Mouse (Mus musculus) embryo, embryonic 11.5 days (tissue): ENCODE measurements around the gene Kpnb1.
"Not testable (repeated sequence)": the region's sequence is repeated elsewhere in the genome, so short reads cannot be mapped to it uniquely, and the experiment has no call there.

Experiments used
- DNase-seq: peaks from one replicate; pipeline ENCODE4 v3.0.0-alpha.2; 2012; ENCODE audit warnings: low read depth, low spot score

The Kpnb1 gene

DNA sequence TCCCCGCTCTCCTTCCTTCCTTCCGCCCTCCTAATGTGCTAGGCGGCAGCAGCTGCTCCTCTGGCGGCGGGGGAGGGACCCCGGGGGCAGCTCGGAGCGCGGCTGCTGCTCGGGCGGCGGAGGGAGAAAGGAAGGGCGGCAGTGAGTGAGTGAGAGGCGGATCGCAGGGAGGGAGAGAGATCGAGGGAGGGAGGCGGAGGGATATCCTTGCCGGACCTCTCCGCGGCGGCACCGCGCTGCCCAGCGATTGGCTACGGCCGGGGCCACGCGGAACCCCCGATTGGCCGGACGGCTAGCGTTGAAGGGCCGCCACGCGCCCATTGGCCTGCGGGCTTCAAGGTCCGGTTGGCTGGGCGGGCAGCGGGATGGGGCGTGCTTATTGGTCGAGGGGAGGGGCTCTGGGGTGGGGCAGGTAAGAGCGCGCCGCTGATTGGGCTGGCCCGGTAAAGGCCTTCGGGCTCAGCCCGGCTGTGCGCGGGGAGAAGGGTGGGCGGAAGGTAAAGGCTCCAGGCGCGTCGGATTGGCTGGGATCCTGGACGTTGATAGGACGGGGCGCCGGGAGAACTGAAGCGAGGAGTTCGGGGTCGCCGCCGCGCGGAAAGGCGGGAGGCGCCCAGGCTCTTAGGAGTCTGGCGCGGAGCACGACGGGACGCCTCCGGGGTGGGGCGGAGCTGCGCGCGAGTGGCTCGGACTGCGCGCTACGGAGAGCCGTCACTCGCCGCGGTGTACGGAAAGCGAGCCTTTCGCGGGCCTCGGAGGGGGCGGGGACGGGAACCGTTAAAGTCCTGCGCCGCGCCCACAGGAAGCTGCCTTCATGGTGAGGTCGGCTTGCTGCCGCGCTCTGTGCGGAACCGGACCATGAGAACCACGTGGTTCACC lies at the start of gene Kpnb1:
TSS of gene Kpnb1 (minus strand) at position 118 of the 879 bp plus-strand sequence.
- peak; percentile 99 for DNase-seq

DNA sequence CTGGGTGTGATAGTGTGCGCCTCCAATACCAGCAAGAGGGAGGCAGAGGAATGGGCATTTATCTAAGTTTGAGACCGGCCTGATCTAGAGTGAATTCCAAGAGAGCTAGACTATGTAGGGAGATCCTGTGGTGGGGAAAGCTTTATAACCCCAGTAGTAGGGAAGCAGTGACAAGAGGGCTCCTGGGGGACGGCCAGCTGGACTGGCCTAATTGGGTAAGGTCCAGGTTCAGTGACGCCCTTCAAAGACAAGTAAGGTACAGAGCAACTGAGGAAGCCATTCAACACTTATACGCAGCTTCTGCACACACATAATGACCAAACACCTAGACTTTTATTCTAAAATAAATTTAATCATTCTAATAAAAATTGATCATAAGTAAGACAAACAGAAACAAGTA lies 44.8 kb upstream of the Kpnb1 start:
- no peak for DNase-seq

DNA sequence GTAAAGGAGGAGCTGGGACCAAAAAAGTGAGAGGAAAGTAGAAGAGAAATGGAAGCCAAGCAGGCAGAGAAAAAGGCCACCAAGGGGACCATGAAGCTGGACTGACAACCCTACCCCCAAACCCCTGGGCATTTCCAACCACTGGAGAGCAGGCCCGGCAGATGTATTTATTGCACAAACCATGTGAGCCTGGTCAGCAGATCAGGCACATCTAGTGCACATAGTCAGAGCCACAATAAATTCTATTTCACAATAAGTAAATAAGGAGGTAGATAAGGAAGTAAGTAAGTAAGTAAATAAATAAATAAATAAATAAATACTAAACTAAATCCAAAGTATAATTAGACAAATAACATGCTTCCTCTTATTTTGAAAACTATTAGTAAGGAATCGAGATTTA lies 41.7 kb upstream of the Kpnb1 start:
- no peak for DNase-seq

DNA sequence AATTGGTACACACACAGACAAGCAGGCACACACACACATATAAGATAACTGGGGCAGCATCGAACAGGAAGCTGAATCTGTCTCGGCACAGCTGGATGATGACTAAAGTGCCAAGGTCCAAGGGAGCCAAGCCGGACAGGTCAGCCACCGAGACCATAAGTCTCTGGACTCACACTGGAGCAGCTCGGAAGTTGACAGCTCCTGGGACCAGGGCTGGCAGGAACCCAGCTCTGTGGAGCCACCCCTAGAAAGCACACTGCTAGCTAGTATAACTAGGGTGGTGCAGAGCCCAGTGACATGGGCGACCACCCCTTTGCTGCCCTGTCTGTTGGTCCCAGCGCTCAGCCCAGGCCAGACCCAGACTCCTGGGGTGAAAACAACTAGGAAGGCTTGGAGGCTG lies 41.3 kb upstream of the Kpnb1 start:
- DNase-seq, result no peak

DNA sequence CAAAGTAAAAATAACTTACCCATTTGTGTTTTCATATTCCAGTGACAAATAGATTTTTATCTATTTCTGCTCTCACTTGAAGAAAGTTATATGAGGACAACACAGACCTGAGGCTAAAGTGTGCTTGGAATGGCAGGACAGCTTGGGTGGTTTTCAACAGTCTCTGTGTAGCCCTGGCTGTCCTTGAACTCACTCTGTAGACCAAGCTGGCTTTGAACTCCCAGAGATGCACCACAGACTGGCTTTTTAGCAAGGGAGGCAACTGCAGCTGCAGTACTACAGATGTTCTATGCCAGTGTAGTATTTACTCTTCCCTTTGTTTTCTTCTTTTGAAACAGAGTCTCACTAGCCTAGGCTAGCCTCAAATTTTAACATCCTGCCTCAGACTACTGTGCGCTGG lies 38.5 kb upstream of the Kpnb1 start:
- DNase-seq, result no peak

DNA sequence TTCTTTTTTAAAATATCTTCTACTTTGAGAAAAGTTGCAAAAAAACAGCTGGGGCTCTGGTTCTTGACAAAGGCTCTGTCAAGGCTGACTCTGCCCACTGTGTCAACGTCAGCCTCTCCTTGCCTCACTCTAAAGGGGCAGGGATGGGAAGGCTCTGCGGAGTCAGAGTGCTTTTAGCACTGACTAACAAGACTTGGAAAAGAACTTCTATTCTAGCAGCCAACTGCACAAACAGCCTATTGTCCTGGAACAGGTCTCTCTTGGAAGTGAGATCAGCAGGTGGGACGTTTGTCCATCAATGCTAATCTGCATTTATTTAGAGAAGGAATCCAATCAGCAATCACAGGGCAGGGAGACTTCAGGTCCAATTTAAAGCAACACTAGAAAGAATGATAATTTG lies 35.8 kb upstream of the Kpnb1 start:
- no peak for DNase-seq

DNA sequence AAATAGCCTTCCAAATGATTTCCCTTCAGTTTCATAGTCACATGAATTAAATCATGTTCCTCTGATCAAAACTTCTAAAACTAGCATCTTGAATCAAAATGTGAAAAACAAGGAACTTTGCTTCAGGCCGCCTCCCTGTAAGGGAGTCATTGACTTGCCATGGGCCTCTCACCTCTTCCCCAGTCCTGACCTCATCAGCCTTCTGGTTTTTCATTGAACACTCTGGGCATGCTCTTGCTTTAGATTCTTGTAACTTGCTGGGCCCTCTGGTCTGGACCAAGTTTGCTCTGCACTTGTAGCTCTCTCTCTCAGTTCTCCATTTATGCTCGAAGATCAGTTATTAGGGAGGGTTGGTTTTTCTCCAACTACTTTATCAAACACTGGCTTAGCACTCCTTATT lies 33.9 kb upstream of the Kpnb1 start:
- no peak for DNase-seq

DNA sequence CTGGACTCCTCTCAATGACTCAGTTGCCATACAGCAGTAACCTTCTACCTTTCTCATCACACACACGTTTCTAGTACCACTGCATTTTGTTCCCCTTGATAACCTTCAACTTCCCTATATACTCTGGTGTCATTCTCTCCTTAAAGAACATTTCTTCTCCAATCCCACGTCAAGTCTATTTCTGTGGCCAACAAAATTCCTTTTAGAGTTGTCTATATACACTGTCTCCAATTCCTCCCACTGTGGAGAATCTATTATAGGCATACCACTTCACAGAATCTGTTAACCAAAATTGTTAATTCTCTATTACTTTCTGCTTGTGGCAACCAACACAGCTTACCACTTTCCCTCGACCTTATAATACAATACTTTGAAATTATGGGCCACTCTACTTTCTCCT lies 32.5 kb upstream of the Kpnb1 start:
- no peak for DNase-seq

DNA sequence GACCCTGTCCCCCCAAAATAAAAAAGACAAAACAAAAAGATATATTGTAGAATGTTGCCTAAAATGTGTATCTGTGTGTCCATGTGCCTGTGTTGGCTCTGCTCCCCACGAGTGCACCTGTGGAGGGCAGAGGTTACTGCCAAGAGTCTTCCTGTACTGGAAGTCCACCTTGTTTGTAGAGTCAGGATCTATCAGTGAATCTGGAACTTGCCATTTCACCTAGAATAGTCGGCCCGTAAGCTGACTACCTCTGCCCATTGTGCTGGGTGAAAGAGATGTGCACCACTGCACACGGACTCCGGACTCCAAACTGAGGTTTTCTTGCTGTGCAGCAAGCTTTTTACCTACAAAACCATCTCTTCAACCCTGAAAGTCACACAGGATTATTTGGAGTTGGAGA lies 26.7 kb upstream of the Kpnb1 start:
- DNase-seq, result no peak

DNA sequence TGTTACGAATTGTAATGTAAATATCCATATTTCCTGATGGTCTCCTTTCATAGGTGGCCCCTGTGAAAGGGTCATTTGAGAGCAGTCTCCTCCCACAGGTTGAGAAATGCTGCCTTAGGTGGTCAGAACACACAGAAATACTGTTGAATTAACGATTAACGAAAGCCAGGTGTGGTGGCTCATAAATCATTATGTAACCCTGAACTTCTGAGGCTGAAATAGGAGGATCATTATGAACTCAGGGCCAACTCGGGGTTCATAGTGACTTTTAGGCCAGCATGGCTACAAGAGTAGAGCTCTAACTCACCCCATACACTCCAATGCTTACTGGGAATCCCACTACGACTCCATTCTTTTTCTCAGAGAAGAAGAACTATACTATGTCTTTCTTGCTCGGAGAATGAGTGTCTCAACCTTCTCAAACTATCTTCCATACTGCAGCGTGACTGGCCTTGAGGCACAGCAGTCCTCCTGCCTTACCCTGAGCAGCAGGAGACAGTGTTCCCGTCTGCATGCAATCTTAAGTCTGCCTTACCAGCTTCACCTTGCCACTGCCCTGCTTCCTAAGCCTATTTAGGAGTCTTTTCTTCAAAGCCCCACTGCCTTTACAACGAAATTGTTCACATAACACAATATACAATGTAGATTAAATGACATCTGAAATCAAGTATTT lies 23.2 kb upstream of the Kpnb1 start:
- no peak for DNase-seq

DNA sequence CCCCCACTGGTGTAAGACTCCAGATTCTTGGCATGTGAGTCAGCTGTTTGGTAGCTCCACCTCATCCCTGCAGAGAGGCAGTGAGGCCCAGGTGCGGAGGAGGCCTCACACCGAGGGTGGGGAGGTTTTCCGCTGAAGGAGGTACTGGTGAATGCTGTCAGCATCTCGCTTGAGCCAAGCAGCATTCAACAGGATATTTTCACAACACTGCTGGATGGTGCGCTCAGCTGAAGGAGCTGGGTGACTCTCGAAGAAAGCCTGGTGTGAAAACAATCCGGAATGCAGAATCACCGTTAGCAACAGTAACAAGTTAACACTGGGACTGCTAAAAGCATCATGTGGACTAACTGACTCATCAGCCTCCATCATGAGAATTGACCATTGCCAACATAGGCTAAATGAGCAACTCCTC lies 19.3 kb upstream of the Kpnb1 start:
- DNase-seq, result no peak

DNA sequence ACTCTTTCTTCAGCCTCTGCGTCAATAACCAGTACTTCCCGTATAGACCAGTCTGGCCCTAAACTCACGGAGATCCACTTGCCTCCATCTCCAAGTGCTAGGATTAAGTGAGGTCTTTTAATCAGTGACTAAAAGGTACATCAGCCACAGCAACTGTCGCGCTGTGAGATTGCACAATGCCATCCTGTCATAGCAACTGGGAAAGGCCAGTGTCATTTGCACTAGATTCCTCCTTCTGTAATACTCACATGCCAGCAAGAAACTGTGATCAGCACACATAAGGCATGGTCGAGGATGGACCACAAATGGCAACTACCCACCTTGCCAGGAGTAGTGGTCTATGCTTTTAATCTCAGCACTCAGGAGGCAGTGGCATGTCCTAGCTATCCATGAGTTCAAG lies 11.8 kb upstream of the Kpnb1 start:
- DNase-seq, result no peak

DNA sequence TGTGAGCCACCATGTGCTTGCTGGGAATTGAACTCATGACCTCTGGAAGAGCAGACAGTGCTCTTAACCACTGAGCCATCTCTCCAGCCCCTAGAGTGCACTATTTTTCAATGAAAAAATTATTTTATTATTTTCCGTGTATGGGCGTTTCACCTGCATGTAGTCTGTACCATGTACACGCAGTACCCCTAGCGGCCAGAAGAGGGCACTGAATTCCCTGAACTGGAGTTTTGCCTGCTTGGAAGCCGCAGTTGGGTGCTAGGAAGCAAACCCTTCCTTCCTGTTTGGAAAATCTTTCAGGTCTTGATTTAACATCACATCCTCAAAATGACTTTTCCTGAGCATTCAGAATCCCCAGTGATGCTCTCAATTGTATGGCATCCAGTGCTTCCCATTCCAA lies 10.9 kb upstream of the Kpnb1 start:
- DNase-seq, result peak; percentile 30

DNA sequence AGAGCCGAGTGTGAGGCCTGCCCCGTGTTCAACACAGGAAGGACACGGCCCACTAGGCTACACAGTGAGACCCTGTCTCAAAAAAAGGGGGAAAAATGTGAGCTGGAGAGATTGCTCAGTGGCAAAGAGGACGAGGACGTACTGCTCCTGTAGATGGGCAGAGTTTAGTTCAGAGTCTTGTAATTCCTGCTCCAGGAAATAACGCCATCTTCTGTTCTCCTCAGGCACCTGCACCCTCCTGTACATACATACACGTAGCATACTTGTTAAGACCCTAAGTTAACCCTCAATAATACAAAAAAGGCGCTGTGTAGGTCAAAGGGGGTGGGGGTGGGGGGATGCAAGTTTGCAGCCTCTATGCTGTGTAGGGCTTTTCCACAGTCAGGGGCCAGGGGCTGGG lies 9.3 kb upstream of the Kpnb1 start:
- no peak for DNase-seq

DNA sequence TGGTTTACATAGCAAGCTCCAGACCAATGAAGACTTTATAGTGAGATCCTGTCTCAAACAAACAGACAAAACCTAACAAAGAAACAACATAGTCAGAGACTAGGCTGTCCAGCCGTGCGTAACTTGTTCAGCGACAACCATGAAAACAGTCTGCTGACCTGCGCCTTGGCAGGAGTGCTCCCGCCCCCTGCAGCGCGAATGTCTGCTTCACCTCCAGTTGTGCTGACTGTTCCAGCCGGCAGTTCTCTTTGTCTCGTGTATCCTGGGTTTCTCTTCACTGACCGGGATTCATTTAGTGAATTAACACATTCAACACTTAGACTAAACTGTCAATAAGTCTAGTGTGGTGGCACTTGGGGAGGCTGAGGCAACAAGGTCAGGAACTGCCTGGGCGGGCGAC lies 8.9 kb upstream of the Kpnb1 start:
- DNase-seq, result no peak

DNA sequence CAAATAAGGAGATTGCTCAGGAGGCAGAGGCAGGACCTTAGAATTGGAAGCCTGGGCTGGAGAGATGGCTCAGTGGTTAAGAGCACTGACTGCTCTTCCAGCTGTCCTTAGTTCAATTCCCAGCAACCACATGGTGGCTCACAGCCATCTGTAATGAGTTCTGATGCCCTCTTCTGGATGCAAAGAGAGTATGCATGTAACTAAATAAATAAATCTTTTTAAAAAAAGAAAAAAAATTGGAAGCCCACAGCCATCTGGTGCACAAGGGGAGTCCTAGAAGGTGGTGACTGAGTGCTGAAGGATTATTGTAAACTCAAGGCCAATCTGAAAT lies 4.9 kb upstream of the Kpnb1 start:
- no peak for DNase-seq

DNA sequence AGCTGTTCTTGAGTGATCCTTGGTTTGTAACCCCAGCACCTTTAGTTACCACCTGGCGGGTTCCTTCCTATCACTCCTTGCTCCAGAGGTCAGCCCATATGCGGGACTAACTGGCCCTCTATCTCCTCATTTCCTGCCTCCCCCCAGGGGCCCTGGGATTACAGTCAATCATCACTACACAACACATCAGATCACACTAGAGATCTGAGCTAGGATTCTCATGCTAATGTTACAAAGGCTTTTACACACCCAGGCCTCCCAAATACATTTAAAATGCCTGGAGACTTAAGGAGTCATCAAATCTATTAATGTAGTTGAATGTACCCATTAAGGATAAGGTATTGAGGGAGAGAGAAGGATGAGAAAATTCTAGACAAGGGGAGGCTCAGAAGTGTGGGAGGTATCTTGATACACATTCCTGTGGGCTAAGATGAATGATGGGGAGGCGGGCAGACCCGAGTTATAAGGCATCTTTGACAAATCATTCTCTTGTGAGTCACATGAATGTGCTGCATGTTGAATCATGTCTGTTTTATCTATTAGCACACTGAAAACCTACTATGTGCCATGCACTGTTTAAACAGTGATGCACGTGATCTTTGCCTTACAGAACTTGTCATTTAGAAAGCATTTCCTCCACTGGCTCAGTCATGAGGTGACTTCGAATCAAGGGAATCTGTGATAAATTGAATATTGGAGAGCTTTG lies 4.4 kb upstream of the Kpnb1 start:
- DNase-seq, result no peak

DNA sequence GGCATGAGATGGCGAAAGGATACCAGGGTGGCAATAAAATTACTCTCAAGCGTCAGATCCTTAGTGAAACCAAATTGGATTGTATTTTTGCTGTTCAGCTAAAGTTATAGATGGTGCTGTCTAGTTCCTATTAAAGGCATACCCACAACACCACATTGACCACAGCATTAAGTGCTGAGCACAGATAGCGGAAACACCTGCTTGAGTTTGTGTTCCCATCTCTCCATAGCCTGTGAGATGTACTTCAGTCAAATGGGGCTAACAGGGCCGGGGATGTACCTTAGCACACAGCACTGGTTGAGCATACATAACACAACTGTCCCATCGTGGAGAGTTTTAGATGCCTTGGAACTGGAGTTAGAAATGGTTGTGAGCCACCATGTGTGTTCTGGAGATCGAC lies 3.3 kb upstream of the Kpnb1 start:
- DNase-seq, result no peak

DNA sequence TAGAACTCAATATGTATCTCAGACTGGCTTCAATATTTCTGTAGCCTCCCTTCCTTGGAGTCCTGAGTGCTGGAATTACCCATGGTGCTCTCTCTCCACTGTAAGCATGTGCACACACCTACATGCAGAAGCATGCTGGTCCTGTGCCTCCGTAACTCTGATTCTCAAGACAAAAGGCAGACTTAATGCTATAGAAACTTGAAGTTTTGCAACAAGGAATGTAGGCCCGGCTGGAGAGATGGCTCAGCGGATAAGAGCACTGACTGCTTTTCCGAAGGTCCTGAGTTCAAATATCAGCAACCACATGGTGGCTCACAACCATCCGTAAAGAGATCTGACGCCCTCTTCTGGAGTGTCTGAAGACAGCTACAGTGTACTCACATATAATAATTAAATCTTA lies 2.0 kb upstream of the Kpnb1 start:
- DNase-seq, result not testable (repeated sequence)

DNA sequence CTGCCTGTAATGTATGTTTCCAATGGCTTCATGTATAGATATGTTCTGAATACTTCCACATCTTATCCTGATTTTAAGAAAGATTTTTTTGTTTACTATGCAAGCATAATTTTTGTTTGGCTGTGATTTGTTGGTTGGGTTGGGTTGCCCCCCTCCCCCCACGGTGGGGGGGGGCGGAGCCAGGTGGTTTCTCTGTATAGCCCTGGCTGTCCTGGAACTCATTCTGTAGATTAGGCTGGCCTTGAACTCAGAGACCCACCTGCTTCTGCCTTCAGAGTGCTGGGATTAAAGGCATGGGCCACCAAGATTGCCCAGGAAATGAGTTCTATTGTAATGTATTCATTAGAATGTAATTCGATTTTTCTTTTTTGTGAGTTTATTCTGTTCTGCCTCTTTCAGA lies 1.6 kb upstream of the Kpnb1 start:
- no peak for DNase-seq

DNA sequence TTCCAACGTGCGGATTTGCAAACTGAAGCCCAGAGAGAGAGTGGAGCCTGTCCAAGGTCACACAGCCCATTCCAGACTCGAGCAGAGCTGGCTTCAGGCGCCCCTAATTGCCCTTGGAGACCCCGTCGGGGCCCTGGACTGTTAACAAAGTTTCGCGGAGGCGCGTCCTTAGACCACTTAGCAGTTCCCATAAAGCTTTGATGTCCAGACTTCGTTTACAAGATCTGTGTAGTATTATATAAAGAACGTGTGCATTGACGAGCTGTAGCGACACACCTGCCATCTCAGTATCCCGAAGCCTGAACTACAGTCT lies 918 bp upstream of the Kpnb1 start:
- no peak for DNase-seq

DNA sequence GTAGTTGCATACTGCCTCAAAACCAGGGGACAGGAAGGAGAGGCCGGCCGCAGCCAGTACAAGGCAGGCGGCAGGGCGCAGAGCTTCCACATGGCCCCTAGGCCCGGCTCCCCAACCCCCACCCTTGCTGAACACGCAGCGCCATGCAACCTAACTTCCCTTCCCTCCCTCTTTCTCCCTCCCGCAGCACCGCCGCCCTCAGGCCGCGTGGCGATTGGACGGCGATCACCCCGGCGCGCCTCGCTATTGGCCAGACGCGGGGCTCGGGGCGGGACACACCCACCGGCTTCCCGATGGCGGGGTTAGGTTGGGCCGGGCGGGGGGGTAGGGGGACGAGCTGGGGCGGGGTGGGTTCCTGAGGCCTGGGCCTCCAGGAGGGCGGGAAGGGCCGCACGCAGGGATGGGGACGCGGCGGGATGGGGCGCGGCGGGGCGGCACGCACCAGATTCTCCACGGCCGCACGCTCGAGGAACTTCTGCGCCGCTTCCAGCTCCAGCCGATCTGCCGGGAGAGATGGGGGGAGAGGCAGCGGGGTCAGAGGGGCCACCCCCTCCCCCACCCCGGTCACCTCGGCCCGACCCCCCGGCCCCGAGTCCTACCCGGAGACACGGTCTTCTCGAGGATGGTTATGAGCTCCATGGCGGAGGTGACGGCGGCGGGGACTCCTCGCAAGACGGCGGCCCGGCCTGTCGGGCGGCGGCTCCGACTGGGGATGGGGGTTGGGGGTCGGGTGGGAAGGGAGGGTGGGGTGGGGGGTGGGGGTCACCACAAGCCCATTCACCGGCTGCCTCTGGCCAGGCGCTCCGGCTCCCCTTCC lies 526 bp downstream of the Kpnb1 start:
- DNase-seq, result peak; percentile 93
